Mouse (Mus musculus) gastrocnemius, adult 18-20 months (tissue): ENCODE data around the gene Pou3f1. TPM values are rescaled to one million over a fixed set of nuclear protein-coding genes. Genes with fewer than 3 reads are reported as not detected.
A peak's percentile ranks its signal among the peaks of the same experiment; 100 is the strongest.

ENCODE experiments used
- DNase-seq: peaks from one replicate; pipeline ENCODE4 v3.0.0; 2021; ENCODE audit warnings: low spot score
- total RNA-seq, 2 experiments: library from RNA; stranded (reverse); gene quantifications; 2 replicates each; pipeline ENCODE4 v1.2.3; 2021

Pou3f1 gene
- total RNA-seq, 2 experiments from 2014 or later: 0.31 to 0.39 TPM

DNA sequence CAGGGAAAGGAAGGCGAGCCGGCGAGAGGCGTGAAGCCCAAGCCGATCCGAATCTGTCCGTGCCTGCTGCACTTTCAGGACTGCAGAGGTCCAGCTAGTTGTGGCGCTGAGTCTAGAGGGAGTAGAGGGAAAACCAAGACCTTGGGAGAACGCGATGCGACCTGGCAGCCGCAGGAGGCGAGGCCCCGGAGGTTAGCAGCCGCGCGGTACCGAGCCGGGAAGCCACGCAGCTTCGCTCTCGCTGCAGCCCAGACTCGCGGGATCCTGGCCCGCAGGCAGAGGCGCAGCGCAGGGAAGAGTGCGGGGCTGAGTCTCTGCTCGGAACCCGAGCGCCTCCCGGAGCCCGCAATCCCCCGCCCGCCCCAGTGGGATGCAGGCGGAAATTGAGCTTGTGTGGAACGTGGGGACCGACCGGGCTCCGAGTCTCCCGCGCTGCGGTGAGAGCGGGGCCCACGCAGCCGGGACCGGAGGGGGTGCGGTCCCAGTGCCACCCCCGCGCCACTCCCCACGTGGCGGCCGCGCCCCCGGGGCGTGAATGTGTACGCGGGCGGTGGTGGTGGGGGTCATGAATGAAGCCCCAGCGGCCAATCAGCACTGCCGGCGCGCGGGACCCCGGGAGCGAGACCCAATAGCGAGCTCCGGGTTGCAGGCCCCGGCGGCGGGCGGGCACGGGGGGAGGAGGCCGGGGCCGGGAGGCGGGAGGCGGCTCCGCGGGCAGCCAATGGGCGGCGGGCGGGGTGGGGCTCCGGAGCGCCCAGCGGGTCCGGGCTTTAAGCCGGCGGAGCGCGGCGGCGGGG lies 445 bp downstream of the Pou3f1 start:
- DNase-seq: peak; percentile 73

DNA sequence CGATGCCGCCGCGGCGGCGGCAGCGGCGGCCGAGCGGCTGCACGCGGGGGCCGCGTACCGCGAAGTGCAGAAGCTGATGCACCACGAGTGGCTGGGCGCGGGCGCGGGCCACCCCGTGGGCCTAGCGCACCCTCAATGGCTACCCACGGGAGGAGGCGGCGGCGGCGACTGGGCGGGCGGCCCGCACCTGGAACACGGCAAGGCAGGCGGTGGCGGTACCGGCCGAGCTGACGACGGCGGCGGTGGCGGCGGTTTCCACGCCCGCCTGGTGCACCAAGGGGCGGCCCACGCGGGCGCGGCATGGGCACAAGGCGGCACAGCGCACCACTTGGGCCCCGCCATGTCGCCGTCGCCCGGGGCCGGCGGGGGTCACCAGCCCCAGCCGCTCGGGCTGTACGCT lies 1.2 kb downstream of the Pou3f1 start:
- no peak for DNase-seq

DNA sequence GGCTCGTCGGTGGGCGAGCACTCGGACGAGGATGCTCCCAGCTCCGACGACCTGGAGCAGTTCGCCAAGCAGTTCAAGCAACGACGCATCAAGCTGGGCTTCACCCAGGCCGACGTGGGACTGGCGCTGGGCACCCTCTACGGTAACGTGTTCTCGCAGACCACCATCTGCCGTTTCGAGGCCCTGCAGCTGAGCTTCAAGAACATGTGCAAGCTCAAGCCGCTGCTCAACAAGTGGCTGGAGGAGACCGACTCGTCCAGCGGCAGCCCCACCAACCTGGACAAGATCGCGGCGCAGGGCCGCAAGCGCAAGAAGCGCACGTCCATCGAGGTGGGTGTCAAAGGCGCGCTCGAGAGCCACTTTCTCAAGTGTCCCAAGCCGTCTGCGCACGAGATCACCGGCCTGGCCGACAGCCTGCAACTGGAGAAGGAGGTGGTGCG lies 1.8 kb downstream of the Pou3f1 start:
- DNase-seq: no peak

DNA sequence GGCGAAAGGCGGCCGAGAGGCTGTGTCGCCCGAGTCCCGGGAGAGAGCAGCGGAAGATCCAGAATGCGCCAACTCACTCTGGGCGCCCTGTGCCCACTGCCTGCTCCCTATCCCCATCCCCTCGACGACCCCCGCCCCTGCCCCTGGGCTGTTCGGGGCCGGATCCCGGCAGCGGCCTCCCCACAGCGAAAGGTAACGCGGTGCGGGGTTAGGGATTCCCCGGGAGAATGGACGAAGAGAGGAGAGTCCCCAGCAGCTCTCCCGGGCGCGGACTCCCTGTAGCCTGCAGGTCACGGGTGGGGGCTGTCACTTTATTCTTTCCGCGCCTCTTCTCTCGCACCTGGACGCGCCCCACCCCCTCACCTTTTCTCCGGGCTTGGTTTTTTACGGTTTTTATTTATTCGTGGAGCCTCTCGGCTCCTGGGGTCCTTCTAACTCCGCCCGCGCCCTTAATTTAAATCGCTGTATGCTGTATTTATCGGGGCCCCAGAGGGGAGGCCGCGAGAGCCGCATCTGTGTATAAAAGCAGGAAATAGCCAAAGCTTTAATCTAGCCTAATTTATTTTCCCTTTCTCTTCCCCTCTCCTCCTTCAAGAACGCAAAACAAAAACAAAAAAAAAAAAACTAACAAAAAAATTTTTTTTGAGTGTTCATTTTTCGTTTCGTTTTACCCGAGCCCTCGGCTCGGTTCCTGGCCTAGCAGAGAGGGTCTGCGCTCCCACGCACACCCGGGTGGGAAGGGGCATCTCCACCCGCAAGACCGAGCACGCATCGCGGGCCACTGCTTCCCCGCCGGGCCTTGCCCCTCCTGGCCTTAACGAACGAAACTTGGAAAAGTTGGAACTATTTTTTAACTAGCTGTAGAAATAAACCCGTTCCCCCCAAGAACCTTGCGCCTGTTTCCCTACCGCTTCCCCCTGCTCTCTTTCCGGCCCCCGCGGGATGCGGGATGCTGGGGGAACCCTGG lies 2.9 kb downstream of the Pou3f1 start:
- DNase-seq: no peak

DNA sequence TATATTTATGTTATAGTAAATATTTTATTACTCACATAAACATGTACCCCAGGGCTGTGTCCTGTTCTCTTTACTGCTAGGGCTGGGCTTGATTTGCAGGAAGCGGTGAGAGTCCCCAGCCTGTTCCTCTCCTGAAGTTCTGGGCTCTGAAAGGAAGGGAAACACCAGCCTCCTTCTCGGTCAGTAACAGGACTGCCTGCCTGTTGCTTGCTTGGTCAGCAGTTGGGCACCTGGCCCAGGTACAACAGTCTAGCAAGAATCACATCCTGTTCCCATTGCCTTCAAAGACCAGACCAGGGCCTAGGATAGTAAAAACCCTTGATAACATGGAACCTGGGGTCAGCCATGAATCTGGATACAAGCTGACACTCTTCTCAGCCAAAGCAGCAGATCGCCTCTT lies 4.0 kb downstream of the Pou3f1 start:
- DNase-seq: no peak

DNA sequence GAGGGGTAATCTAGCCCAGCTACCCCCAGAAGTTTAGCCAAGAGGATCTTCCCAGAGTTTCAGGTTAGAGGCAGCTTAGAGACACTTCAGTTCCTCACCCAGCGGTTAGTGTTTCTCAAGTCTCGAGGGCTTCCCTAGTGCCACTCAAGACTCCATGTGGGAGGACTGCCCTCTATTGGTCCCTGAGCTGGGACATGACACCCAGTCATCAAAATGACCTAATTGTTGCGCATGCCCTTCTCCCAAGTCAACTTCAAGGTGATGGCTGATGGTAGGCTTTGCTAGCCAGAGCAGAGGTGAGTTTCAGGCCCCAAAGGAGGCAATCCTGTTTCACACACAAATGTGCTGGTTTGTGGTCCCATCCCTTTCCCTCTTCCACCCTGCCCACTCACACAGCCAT lies 6.4 kb downstream of the Pou3f1 start:
- no peak for DNase-seq

DNA sequence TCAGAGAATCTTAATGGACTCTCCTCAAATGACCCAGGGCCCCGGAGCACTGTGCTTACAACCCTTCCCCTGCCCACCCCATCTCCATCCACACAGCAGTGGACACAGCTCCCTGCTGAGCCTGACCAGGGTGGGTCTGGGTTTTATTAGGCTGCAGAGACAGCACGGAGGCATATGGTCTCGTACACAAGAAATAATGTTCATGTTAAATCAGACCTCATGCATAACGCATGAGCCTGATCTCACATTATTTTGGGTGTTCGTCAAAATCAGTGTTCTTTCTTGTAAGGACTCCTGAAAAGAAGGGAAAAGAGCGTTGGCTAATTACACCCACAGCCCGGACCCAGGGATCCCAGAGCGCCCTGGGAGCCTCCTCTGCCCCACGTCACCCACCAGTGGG lies 7.6 kb downstream of the Pou3f1 start:
- no peak for DNase-seq

DNA sequence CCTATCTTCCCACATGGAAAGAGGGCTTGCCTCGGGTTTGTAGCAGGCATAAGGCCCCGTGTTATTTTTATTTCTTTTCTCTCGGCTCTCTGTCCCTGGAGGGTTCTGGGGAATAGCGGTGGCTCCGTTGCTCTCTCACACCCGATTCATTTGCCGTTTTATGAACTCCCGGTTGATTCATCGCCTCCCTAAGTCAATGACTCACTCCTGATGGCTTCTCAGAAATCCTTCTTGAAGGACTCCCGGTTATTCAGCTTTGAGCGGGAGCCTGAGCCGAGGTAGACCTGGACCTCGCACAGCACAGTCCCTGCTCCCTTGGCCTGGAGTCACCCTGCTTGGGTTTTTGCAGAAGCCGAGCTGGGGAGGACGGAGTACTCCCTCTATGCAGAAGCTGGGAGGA lies 8.0 kb downstream of the Pou3f1 start:
- no peak for DNase-seq

DNA sequence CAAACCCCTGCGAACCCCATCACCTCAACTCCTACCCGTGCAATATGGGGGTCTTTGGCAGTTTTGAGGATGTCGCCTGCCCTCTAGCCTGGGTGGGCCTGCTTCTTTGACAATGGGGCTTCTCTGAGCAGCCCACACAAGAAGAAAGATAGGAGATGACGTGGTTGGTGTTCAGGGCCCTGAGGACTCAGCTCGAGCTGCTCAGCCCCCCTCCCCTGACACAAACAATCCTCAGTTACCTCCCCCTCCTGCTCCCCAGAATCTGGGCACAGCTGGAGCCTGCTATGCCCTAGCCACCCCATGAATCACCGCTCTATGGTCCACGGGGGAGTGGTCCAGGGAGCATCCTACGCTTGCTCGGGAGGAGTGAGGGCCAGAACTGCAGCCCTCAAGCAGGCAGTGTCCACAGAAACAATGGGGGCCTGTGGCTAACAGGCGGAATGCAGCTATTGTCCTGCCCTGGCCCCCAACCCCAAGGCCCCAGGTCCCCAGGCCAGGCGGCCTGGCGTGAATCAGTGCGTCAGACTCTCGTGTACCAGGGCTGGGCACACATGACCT lies 10.9 kb downstream of the Pou3f1 start:
- no peak for DNase-seq

DNA sequence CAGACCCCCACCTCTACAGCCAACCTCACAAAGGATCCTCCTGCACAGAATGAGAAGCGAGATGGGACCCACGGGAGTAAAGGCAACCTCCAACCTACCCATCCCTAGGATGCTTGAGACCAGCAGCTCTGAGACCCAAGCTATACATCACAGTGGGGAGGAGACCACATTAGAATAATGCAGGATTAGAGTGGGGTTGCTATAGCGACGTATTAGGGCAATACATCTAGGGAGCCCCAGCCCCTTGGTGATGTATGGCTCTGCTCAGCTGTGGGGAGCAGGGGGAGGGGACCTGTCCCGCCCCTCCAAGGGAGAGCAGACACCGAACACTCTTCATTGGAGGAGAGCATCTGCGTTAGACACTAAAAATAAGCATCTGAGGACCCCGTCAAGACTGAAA lies 11.5 kb downstream of the Pou3f1 start:
- DNase-seq: no peak

DNA sequence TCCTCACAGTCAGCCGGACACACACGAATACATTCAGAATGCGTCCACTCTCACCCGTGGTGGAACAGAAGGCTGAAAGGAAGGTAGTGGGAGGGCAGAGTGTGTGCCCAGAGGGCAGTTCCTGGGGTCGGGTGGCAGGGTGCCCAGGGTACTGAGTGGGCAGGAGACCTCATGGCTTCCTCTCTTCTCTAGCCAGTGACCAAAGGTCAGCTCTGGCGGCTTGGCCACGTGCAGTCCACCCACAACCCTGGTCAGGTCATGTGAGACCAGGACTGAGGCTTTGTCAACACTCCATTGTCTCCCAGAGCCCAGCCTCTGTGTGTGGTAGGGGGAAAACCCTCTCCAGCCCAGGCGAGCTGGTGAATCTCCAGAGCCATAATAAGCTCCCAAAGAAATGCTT lies 13.6 kb downstream of the Pou3f1 start:
- no peak for DNase-seq

DNA sequence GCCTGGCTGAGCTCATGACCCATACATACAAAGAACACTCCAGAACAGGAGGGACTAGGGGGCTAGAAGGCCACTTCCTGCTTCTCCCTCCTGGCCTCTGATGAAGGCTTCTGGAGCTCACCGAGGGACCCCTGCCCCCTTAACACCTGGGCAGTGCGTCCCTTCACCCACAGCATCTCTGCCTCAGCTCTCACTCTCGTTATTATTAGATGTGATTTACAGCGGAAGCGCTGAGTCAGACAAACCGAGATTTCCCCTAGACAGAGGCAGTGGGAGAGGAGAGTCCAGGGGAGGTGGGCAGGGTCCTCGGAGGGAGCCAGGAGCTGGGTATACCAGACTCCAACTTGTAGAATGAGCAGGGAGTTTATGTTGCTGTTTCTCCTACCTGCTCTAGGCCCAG lies 15.0 kb downstream of the Pou3f1 start:
- DNase-seq: no peak

DNA sequence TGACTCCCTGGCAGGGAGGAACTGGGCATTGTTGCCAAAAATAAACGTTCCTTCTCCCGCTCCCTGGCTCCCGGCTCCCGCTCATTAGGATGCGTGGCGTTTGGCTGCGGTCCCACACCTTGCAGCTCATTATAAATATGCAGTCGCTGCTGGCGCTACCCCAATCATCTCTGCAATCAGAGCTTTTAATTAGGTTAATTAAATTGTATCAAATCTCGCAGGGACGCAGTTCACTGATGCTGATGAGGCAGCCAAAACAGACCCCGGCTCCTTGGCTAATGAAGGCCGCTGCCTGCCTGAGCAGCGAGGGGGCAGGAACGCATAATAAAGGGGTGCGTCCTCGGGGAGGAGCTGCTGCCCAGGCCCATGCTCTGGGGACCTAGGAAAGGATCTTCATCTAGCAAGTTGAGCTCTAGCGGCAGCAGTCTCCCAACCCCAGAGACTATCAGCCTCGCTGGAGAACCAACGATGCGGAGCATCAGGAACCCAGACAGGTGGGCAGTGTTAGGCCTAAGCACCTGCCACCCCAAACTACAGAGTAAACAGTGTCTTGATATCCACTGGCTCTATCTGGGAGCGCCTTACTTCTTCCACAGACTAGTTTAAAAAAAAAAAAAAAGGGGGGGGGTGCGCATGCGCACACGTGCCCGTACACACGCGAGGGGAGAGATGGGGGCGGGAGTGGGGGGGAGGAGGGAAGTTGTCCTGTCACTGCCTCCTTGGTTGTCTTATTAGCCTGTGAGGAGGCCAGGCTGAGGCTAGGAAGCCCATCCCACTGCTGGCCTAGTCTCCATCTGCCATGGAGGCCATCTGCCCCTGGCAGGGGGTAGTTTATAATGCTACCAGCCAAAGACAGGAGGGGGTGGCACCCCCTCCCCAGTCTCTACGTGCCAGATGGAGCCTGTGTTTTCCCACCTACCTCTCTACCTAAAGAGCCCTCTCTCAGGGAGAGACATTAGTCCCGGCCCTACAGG lies 16.0 kb downstream of the Pou3f1 start:
- DNase-seq: no peak

DNA sequence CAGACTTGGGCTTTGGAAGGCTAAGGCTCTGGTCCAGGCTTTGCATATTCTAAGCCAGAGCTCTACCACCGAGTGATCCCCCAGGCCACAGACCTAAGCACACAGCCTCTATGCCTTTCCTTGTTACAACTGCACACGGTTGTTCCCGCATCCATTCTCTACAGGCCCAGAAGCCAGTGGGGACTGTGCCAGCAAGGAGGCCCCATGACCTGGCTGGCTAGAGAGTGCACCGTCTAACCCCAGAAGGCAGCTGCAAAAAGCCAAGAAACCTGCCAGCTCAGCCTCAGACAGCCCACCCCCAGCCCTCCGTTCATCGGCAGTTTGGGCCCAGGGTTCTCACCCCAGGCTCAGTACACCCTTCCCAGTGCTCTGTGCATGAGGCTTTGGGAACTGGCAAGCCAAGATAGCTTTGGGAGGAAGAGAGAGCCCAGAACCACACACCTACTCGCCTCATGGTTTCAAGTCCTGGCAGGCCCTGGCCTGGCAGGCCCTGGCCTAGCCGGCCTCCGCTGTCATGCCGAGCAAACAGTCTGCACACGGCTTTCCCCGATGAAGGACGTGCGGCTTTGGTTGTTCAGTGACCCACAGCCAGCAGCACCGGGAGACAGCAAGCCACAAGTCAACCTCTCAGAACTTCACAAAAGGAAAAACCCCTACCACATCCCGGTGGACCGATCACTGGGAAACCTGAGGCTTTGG lies 17.9 kb downstream of the Pou3f1 start:
- DNase-seq: no peak

DNA sequence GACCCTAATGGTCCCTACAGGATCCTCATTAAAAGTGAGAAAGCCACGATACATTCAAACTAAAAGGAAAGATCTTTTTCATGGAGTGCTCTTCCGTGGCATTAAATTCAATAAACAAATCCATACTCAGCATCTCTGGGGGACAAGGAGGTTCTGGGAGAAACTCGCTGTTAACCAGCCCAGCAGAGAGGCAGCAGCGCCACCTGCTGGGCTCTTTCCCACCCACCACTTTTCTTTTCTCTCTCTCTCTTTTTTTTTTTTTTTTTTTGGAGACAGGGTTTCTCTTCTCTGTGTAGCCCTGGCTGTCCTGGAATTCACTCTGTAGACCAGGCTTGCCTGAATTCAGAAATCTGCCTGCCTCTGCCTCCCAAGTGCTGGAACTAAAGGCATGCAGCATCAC lies 18.4 kb downstream of the Pou3f1 start:
- DNase-seq: no peak

DNA sequence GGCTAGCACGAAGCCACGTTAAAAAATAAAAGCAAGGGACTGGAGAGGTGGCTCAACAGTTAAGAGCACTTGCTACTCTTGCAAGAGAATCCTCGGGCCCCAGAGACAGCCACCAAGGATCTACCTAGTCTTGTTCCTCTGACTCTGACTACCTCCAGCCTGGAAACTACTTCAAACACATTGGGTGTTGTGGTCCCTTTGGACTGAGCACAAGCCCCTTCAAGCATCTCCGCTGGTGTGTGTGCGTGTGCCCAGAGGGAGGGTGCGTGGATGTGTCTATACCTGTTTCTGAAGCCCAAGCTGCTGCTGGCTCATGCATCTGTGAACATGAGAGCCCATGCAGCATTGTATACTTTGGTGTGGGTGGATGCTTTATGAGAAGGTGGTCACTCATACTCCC lies 19.4 kb downstream of the Pou3f1 start:
- no peak for DNase-seq

DNA sequence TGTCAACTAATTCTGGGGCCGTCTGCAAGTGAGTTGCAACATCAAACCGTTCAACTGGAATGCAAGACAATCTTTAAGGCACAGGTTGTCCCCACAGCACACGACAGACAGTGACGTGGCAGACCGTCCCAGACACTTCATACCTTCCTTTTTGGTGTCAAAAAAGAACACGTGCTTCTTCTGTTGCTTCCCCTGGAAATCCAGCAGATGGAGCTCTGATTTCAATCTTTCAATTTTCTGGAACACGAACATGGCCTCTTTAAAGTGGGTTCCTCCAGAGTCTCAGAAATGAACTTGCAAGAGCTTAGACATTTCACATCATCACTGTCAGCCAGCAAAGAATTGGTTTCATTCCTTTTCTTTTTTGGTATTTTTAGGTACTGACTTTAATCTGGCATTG lies 25.7 kb downstream of the Pou3f1 start:
- DNase-seq: no peak

DNA sequence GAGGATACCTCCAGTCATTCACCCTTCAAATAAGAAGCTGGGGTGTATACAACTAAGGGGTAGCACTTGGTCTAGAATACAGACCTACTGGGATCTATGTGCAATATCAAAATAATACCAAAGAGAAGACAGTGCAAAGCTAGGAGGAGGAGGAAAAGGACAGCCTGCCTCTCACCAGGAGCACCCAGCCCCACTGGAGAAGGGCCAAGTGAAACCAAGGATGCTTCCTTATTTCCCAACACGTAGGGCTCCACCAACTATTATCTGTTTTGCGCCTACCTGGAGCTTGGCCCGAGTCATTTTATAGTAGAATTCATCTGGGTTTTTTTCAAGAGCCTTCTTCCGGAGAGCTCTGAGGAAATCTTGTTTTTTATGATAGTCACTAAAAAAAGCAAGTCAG lies 26.9 kb downstream of the Pou3f1 start:
- DNase-seq: no peak

DNA sequence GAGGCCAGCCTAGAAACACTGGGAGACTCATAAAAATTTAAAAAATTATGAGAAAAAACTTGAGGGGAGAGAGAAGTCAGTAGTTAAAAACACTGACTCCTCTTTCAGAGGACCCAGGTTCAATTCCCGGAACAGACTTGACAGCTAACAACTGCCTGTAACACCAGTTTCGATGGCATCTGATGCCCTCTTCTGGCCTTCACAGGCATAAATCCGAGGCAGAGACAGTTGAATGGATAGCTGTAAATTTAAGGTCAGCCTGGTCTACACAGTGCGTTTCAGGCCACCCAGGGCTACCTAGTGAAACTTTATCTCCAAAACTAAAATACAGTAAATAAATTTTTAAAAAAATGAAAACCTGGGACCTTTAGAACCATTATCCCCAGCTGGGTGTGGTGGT lies 28.4 kb downstream of the Pou3f1 start:
- DNase-seq: no peak

DNA sequence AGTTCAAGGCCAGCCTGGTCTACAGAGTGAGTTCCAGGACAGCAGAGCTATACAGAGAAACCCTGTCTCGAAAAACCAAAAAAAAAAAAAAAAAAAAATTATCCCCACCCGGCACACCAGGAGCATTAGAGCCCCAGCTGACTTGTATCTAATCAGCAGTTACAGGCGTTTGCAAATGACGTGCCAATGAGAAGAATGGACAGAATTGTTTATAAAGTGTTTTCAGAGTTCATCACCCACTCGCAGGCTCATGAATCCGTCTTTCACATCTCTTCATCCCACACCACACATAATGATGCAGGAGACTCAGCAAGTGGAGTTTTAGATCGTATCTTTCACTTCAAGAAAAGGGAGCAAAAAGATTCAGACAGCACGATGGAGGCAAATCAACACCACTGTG lies 28.8 kb downstream of the Pou3f1 start:
- DNase-seq: no peak
